Mouse (Mus musculus) A20 (cell line): ENCODE data around the gene Dip2b.
A peak's percentile ranks its signal among the peaks of the same experiment; 100 is the strongest.

Source experiments
- DNase-seq: peaks from one replicate; pipeline ENCODE4 v3.0.0-alpha.2; 2011; ENCODE audit warnings: low read depth, low spot score

Dip2b gene

GRCm38 (mm10) chr15:100177575-100177974 lies 139.1 kb downstream of the Dip2b start:
- DNase-seq, result no peak

DNA sequence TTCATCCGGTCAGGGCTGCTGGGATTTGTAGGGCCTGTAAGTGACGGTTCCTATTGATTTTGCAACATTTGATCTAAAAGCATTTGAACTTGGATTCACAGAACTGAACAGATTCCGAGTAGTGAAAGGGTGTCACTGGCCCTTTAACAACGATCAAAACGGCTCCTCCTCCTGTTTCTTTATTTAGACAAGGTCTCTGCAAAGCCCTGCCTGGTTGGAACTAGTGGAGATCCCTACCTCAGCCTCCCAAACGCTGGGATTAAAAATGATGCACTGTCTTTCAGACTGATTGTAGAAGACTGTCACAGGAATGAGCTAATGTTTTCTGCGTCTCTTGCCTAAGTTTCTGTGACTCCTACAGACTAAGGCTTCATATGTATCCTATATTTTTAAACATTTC lies 140.0 kb downstream of the Dip2b start:
- no peak for DNase-seq

DNA sequence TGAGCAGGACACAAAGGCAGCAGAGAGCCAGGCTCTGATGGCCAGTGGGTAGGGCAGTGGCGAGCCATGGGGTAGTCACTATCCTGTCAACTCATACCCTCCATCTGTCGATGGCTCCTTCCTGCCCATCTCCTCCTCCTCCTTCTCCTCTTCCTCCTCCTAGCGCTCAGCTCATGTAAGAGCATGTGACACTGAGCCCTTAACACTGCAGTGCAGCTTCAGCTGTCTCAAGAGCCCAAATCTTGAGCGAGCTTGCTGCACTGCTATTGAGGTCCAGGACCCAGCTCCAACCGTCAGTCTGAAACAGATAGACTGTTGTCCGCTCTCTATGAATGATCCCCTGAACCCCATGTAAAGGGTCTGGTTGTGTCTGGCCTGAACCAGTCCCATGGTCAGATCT lies 141.2 kb downstream of the Dip2b start:
- DNase-seq, result no peak

- no peak for DNase-seq
Measured at GRCm38 (mm10) chr15:100180221-100180620, 141.8 kb downstream of the Dip2b start.

DNA sequence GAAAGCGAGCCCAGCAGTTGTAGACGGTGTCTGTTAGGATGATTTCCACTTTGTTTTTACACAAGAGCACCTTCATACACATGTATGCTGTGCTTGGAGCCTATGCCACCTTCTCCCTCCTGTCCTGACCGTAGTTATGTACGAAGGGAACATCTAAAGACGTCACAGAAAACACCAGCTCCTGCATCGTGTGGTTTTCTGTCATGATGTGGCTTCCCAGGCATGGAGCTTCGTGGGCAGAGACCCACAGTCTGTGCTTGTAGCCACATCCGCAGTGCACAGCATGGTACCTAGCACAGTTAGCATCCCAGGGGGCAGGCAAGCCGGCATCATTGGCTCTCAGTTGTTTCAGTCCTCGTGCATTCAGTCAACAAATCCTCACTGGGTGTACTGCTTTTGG lies 143.4 kb downstream of the Dip2b start:
- DNase-seq, result no peak

- no peak for DNase-seq
Measured at GRCm38 (mm10) chr15:100182526-100183280, 144.2 kb downstream of the Dip2b start.

DNA sequence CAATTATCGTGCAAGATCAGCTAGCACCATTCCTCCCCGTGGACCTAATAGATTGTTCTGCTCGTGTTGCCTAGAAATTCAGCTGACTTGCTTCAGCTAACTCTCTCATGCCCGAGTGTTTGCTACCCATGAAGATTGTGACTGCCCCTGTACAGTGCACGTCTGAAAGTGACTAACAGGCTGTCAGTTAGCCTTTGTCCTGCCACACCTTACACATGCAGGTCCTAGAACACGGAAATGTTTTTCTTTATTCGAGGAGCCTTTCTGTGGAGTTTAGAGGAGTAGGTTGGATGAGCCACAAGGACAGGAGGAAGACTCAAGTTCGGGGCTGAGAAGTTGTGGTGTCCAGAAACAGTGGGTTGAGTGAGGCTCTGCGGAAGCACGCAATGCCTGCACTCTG lies 145.0 kb downstream of the Dip2b start:
- no peak for DNase-seq

DNA sequence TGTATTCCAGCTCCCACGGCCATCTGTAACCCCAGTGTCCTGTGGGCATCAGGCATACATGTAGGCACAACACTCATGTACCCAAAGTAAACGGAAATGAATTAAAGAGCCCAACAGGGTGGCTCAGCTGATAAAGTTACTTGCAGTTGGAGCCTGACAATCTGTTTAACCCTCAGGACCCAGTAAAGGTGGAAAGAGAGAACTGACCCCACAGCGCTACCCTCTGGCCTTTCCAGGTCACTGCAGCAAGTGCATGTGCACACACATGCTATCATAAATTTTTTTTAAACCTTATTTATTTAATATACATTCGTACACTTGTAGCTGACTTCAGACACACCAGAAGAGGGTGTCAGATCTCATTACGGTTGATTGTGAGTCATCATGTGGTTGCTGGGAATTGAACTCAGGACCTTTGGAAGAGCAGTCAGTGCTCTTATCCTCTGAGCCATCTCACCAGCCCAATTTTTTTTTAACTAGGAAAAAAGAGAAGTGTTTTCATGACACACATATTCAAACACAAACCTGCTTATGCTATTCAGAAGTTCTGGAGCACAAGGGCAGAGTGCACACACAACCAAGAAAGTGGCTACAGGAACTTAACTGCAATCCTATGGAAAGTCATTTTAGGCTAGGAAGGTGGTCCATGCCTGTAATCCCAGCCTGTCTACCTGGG lies 146.5 kb downstream of the Dip2b start:
- peak; percentile 50 for DNase-seq

- no peak for DNase-seq
Measured at GRCm38 (mm10) chr15:100186234-100186633, 147.8 kb downstream of the Dip2b start.

- DNase-seq, result peak; percentile 51
Measured at GRCm38 (mm10) chr15:100186882-100187672, 148.6 kb downstream of the Dip2b start.

DNA sequence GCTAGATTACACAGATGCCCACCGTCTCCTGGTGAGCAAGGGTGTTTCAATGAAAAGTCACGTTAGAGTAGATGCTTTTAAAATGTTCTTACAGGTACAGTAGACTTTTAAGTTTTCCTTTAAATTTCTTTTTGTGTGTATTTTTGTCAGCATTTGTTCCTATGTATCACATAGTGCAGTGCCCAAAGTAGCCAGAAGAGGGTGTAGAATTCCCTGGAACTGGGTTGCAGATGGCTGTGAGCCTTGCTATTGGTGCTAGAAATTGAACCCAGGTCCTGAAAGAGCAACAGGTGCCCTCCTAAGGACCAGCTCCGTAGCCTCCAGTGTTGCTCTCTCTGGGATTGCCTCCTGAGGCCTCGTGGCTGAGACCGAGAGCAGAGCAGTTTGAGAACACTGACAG lies 150.1 kb downstream of the Dip2b start:
- no peak for DNase-seq

DNA sequence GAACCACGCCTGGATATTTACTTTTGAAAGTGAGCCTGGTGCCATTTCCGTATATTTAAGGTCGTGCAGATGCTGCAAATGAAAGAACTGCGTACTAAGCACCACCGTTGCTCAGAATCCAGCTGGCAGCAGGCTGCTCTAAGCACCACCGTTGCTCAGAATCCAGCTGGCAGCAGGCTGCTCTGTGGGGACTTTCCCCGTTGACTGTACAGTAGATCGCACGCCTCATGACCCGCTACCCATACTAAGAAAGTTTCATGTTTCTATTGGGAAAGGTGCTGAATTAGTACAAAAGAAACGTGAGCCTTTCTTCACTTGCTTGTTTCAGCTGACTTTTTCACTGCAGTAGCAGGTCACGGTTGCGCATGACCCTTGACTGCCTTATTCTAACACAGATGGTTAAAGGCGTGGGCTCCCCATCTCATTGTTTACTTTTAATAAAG lies 150.5 kb downstream of the Dip2b start:
- DNase-seq, result peak; percentile 84

DNA sequence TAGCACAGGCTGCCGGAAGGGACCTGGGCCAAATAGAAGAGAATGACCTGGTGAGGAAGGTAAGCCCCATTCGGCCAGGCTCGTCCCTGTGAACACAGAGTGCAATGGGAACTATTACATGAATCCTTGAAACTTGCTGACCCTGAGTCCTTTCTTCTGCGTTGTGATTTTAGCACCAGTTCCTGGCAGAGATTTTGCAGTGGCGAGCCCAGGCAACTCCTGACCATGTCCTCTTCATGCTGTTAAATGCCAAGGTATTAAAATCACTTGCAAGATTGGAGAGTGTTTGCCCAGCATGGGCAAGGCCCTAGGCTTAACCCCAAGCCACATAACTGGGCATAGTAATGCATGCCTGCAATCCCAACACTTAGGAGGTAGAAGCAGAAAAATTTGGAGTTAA lies 151.6 kb downstream of the Dip2b start:
- no peak for DNase-seq

DNA sequence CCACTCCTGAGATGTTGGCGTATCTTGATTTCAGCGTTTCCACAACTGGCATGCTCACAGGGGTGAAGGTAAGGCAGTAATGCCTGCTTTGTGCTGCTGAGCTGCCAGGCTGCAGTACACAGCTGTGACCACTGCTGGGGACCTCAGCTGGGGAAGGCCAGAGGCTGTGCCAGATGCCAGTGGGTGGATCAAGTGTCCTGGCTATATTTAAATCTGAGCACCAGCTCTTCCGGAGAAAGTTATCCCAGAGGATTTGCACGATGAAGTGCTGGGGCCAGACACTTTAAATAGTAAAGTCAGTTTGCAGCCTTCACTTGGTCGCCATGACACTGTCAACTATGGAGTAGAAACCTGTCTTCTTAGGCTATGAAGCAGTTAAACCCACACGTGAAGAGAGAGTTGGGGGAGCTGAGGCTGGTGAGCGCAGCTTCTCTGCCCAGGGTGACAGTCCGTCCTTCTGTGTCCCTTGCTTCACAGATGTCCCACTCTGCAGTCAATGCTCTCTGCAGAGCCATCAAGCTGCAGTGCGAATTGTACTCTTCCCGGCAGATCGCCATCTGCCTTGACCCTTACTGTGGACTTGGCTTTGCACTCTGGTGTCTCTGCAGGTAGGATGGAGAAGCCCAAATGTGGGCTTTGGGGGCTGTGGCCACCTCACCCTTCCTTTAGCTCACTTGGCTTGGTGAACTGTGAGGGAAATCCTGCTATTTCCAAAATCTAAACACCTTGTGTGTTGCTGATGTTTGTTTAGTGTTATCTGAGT lies 160.7 kb downstream of the Dip2b start:
- DNase-seq, result no peak

GRCm38 (mm10) chr15:100199790-100200189 lies 161.3 kb downstream of the Dip2b start:
- DNase-seq, result no peak

GRCm38 (mm10) chr15:100201806-100202205 lies 163.3 kb downstream of the Dip2b start:
- no peak for DNase-seq

GRCm38 (mm10) chr15:100202431-100203015 lies 164.1 kb downstream of the Dip2b start:
- no peak for DNase-seq

- peak; percentile 61 for DNase-seq
Measured at GRCm38 (mm10) chr15:100204574-100204973, 166.1 kb downstream of the Dip2b start.

GRCm38 (mm10) chr15:100210013-100210412 lies 171.5 kb downstream of the Dip2b start:
- DNase-seq, result no peak

DNA sequence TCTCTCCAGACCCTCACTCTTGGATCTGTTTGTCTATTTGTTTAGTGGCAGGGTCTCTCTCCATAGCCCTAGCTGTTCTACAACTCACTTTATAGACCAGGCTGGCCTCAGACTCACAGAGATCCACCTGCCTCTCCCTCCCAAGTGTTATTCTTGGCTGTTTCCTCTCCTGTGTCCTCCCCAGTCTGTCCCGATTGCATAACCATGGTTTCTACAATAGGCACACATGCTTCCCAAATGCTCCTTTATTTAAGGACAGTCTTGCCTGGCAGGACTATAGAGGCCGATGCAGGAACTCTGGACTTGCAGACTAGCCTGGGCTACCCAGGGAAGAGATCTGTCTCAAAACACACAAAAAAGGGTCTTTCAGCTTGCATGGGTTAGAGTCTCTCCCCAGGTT lies 174.9 kb downstream of the Dip2b start:
- no peak for DNase-seq

DNA sequence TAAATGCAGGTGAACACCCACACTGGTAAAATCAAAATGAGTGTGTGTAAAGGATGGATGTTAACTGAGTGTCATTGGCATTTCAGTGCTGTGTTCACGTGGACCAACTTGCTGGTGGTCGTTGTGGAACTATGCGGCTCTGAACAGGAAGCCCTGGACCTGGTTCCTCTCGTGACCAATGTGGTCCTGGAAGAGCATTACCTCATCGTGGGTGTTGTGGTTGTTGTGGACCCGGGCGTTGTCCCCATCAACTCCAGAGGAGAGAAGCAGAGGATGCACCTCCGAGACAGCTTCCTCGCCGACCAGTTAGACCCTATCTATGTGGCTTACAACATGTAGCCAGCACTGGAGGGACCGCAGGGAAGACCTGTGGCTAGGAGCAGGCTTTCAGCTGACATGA lies 176.6 kb downstream of the Dip2b start:
- no peak for DNase-seq
